Mouse (Mus musculus): Measurements from ENCODE around the gene En1.

En1 gene

DNA sequence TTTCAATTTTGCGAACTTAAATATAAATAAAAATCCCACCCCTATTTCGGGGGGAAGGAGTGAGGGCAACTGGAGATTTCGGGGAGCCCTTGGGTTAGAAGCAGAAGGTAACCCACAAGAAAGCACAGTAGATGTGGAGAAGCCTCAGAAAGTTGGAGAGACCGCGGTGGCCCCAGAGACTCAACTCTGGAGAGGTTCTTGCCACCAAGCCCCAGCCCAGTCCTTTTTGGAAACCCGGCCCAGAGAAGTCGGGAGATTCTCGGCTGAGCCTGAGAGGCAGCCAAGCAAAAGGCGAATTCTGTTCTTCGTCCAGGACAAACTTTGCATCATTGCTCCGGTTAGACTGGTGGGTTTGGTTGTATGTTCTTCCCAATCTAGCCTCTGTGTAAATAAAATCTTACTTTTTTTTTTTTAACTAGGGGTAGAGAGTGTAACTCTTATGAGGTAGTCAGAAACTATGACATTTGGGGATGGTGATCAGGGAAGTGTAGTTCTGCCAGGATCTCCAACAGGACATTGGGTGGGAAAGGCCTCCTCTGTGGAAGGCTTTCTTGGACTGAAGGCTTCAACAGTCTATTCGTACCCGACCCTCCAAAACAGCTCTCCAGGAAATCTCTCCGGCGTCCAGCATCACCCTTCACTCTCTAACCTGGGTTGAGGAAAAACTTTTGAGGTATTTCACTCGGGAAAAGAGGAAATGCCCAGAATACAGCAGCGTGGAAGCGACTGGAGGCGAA lies 1.5 kb upstream of the En1 start:
- peak; percentile 26 for DNase-seq (ENCODE audit: low read depth)

DNA sequence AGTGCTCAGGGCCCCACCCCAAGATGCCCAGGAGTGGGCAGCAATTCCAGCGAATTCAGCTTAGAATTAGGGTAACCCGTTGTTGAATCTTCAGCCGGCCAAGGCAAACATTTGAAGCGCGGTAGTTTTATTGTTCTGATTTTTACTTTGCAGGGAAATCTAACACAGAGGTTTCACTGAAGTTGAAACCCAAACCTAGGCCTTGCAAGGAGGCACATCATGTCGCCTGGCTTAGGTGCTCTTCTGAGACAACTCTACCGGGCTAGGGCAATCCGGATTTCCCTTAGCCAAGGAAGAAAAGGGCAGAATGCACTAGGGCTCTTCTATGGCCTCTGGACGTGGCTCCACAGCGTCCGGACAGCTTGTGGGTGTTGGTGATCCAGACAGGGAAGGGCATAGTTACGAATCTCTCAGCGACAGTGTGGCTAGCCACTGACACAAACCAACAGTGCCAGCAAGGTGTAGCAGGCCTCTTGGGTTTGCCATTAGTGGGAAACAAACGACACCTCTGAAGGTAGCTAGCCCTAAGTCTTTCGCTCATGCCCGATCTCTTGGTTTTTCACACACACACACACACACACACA lies 873 bp upstream of the En1 start:
- peak; percentile 49 for DNase-seq (ENCODE audit: low read depth)

DNA sequence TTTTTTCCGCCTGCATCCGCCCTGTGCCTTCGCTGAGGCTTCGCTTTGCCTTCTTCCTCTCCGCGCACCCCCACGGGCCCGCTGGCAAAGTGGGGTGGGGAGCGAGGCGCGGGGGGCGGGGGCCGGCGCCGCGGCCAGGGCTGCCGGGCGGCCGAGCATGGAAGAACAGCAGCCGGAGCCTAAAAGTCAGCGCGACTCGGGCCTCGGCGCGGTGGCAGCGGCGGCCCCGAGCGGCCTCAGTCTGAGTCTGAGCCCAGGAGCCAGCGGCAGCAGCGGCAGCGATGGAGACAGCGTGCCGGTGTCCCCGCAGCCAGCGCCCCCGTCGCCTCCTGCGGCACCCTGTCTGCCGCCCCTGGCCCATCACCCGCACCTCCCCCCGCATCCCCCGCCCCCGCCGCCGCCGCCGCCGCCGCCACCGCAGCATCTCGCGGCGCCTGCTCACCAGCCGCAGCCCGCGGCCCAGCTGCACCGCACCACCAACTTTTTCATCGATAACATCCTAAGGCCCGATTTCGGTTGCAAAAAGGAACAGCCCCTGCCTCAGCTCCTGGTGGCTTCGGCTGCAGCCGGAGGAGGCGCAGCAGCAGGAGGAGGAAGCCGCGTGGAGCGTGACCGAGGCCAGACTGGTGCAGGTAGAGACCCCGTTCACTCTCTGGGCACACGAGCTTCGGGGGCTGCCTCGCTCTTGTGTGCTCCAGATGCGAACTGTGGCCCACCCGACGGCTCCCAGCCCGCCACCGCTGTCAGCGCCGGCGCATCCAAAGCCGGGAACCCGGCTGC lies 848 bp downstream of the En1 start:
- DNase-seq (ENCODE audit: low read depth) = peak; percentile 77

DNA sequence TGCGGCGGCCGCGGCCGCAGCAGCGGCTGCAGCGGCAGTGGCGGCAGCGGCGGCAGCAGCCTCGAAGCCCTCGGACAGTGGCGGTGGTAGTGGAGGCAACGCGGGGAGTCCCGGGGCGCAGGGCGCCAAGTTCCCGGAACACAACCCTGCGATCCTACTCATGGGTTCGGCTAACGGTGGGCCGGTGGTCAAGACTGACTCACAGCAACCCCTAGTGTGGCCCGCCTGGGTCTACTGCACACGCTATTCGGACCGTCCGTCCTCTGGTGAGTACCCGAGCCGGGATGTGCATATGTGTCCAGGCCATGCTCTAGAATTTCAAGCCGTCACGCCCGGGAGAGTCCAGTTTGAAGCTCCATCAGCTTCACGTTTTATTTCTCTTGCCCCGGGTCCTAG lies 1.4 kb downstream of the En1 start:
- DNase-seq (ENCODE audit: low read depth) = peak; percentile 63

DNA sequence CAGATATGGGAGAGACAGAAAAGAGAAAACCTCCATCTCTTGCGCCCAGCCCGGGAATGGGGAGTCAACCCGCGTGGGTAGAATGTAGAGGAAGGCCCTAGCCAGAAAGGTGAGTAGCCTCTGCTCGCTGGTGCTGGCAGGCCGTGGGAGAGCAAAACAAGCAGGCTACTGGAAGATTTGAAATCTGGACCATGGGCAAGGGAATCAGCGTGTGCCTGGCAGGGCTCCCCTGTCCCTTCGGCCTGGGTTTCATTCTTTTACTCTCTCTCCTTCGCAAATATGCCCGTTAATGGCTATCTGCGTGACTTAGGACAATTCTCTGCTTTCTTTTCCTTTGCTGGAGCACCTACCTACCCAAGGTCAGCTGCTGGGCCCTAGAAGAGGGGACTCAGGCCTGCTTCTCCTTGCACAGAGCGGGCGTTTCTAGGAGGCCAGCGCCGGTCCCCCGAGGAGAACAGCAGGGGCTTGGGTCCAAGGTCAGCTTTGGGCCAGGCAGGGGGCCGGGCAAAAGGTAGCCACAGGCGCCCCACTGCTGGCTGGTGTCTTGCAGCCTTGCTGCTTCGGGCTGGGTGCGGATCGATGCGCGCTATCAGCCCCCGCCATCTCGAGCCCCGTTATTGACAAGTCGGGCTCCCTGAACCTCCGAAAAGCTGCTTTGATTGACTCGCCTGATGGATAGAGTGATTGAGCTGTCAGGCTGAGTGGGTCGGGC lies 2.4 kb downstream of the En1 start:
- DNase-seq (ENCODE audit: low read depth) = peak; percentile 49

DNA sequence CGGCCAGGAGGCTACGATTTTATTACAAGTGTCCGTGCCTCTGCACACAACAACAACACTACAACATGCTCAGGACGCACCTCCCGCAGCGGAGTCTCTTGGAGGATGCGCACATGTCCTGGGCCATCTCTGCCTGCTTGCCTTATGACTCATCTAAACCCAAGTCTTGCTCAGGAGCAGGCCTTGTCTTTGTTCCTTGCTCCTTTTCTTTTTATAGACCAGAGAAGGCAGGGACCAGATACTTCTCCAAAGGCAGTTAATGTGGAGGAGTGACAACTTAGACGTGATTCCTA lies 2.9 kb downstream of the En1 start:
- DNase-seq (ENCODE audit: low read depth) = peak; percentile 75

DNA sequence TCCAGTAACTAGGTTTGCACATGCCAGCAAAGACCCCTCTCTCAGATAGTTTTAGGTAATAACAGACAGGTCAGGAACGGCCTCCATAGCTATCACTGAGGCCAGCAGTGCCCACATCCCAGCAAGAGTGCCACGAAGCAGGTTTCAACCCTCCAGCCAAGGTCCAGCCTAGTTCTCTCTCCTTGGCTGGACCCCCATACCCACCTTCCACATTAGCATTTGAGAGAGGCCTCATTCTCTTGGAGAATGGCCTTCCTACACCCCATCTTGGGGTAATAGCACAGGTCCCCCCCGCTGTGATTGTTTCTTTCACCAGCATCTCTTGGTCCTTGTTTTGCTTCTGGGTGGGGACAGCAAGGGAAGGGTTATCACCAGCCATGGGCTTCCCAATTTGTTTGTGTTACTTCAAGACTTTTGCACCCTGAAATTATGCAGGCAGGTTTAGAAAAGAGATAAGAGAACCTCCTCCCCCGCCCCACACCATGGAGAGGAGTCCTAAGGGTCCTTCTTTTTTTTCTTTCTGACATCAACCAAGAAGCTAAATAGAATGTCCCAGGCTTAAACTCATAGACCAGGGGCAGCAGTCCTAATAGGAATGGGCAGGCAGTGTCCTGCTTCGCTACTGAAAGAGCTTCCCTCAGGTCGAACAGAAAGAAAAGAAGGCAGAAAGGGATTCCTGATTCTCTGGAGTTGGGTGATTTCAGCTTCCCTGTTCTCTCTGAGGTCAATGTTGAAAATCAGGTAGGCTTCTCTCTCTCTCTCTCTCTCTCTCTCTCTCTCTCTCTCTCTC lies 3.5 kb downstream of the En1 start:
- DNase-seq (ENCODE audit: low read depth) = peak; percentile 38

DNA sequence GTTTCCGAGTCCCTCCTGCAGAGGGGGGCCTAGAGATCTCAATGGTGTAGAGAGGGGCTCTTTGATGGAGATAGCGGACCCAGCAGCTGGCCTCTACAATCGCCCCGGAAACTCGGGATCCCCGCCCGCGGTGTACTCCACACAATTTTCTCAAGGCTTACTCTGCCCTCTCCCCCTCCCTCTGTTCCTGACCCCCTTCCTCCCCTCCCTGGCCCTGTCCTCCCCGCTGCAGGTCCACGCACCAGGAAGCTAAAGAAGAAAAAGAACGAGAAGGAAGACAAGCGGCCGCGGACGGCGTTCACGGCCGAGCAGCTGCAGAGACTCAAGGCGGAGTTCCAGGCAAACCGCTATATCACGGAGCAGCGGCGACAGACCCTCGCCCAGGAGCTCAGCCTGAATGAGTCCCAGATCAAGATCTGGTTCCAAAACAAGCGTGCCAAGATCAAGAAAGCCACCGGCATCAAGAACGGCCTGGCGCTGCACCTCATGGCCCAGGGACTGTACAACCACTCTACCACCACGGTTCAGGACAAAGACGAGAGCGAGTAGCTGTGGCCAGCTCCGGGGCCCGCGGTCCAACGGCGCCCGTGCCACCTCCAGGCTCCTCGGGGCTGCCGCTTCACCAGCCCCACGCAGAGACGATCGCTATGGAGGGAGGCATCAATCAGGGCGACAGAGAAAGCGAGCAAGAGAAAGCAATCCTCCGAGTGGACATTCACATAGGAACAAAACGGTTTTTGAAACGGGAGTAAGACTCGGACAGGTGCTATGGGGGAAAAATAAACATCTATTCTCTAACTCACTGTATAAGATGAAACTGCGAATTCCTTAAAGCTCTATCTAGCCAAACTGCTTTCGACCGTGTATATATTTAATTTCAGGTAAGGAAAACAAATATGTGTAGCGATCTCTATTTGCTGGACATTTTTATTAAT lies 4.7 kb downstream of the En1 start:
- peak; percentile 63 for DNase-seq (ENCODE audit: low read depth)

DNA sequence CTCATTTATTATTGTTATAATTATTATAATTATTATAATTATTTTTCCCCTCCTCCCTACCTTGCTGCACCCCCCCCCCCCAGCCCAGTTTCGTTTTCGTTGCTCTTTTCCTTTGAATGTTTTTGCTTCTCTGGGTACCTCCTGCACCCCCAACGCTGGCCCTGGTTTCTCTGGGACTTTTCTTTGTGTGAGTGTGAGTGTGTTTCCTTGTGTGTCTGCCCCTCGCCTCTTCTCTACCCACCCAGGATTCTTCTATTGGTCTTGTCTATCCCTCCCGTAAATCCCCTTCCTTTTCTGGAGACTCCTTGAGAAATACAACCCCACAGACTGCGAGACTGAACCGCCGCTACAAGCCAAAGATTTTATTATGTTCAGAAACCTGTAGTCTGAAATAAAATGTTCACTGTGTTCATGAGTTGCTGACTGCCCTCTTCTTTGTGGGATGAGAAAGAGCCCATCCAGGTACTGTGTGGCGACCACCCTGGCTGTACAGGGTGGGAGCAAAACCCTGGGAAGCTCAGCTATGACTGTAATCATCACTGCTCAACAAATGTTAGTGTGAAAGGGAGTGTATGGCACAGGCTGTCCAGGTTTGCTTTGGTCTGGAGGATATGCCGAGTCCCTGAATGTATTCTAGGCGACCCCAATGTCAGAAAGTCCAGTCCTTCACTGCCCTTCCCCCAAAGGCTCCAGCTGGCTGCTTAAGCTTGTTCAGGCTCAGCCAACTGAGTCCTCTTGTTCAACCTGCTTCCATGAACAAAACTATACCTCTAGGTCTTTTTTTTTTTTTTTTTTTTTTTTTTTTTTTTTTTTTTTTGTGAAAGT lies 5.6 kb downstream of the En1 start:
- peak; percentile 43 for DNase-seq (ENCODE audit: low read depth)

DNA sequence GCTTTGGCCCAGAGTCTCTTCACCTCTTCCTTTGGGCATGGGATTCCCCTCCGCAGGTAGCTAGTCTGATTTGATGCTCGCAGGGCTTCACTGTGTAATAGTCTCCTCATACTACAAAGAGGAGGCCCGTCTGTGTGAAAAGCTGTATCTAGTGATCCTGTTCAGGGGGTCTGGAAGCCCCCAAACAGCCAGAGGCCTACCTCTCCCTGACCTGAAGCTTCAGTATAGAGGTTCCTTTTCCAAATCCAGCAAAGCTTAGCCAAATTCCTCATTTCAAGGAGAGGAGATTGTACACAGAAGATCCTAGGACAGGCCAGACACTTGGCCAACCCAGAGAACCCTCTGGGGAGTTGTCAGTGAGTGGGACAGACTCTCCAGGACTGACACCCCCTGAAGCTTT lies 6.2 kb downstream of the En1 start:
- DNase-seq (ENCODE audit: low read depth) = no peak

DNA sequence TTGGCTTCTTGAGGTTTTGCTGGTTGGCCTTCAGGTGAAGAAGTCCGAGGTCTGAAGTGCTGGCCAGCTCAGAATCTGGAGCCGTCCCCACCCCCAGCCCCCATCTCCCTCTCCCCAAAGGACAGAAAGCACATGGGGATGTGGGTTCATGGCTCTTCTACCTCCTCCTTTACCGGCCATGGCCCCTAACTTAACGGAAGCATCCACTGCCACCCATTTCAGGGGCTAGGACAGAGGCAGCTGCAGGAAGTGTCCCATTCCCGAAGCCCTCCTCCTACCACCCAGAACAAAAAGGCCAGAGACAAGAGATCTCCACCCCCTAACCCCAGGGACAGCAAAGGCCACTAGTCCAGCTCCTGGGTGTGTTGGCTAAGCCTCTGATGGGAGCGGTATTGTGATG lies 7.4 kb downstream of the En1 start:
- no peak for DNase-seq (ENCODE audit: low read depth)

DNA sequence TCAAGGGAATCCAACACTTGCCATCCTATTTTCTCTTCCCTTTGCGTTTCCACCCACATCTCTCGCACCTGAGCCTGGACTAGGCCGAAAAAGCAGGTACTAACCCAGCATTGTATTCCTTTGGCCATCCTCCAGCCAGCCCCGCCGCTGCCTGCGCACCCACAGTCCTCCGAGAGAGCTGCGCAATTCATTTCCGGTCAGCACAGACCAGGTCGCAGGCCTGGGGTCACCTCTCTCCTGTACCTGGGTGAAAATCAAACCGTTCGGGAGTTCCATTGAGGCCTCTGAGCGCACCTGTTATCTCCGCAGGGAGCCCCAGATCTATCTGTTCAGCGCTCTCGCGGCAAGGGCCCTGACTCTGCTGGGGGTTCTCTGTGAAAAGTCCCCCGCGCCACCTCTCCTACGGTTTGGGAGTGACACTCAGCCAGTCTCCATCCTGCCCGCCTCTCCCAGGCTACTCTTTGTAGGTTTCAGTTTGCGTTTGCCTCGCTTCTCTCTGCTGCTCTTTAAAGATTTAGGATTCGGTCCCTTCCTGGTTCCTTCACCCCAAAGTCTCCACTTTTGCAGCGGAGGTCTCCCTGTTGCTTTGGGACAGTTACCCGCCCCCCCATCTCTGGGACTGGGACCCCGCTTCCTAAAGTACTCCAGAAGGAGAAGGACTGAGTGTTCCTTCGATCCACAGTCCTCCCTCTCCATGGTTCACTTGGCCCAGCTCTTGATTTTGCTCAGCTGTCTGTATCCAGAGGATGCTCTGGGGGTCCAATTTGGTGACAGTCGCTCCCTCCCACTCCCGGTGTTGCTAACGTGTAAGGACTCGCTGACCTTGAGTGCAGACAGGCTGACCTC lies 11.5 kb downstream of the En1 start:
- no peak for DNase-seq (ENCODE audit: low read depth)

DNA sequence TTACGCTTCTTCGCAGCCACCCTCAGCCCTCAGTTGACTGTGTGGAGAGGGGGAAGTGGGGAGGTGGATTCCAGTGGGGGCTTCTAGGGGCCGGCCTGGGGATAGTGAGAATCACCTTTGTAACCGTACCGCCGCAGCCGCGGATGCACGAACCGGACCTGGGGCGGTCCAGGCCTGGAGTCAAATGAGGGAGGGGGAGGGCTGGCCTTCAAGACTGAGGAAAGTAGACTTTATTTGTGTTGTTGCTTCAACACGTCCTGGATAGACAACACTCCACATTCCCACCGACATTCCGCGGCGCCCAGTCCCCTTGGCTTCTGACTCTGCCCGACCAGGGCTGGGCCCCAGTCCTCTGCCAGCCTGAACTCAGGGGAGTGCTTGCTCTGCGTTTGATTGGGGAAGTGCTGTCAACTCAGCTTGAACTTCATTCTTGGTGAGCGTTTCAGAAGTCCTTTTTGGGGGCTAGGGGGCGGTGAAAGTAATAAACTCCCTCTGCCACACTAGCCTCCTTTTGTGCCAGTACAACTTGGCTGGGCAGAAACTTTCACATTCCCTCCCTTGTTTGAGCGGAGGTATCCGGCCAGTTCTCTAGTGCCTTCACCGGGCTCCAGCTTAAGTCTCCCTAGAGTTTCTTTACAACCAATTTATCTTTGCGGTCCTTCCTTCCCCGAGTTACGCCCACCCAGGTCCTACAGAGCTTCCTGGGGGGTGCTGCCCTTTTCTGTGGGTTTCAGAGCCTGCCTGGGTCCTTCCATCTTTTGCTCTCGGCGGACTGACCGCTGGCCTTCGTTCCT lies 12.3 kb downstream of the En1 start:
- no peak for DNase-seq (ENCODE audit: low read depth)

DNA sequence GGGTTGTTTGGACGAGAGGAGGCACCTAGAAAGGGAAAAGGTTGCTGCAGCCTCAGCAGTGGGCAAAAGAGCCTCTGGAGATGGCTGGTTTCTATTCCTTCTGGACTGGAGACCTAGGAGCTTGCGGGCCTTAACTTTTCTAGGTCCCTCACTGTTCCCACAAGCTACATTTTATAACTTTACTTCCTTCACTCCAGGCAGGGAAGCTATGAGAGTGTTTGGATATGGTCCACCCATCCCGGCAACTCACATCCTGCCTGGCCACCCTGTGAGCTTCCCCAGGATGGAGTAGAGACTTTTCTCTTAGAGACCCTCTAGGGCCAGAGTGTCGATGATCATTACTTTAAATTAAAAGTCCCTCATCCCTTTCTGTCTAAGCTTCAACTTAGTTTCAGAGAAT lies 13.3 kb downstream of the En1 start:
- DNase-seq (ENCODE audit: low read depth) = no peak

DNA sequence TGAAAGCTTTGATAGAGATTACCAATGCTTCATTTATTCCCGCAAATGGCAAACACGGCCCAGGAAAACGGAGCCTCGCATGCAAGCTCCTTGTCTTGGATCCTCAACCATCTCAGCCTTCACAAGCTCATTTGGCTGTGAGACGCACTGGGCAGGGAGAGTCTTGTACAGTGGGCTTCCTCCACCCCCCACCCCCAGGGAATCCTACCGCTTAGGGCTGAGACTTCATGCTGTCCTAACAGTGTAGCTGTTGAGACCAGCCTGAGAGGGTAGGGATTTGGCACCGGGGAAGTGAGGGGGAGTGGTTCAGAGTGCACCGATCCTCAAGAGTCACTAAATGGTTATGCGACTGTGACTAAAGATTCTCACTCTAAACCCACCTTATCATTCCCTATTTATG lies 13.7 kb downstream of the En1 start:
- DNase-seq (ENCODE audit: low read depth) = no peak

DNA sequence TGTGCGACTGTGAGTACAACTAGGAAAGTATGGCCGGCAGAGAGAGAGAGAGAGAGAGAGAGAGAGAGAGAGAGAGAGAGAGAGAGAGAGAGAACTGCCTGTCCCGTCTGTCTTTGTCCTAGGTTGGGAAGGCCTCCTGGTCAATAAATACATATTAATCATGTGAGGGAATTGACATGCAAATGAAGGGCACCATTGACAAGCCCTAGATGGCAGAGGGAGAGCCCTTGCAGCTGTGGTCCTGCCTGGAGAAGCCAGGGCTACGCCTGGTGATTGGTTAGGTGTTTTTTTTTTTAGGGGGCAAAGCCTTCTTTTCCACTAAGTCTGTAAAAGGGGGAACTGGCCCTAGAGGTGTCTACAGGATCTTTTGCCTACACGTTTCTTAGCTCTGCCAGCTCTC lies 19.2 kb downstream of the En1 start:
- no peak for DNase-seq (ENCODE audit: low read depth)

DNA sequence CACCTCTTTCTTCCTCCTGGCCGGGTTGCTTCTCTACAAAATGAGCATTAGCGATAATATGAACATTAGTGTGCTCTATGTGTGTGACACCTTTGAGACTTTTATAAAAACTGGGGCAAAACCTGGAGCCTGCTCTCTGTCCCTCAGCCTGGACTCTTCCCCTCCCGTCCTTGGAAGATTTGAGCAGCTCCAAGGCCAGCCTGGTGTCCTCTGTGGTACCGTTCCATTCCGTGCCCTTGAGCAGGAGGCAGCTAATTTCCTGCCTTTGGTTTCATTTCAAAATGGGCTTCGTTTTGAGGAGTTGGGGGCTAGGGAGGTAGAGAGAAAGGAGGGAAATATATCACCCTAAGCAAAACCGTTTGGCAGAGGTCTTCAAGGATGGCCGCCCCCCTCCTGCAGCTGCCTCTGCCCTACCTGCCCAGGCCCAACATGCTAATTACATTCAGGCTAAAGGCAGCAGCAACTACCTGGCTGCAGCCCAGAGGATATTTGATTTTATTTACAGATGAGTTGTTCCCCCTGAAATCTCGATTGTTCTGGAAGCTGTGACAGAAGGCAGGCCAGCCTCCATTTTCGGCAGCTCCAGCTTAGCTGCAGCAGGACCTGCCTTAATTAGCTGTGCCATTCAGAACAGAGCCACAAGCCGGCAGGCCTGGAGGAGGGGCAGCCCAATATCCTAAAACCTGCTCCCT lies 24.9 kb downstream of the En1 start:
- no peak for DNase-seq (ENCODE audit: low read depth)

DNA sequence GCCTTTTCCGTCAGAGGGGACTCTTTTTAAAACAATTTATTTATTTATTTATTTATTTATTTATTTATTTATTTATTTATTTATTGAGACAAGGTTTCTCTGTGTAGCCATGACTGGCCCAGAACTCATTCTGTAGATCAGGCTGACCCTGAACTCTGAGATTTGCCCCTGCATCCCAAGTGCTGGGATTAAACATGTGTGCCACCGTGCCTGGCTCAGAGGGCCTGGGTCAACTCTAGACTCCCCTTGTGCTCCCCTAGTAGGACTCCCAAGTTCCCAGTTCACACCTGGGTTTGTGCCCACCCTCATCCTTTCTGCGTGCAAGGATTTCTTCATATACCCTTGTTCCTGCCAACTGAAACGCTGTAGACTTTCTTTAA lies 25.4 kb downstream of the En1 start:
- DNase-seq (ENCODE audit: low read depth) = no peak
